Mouse (Mus musculus) left cerebral cortex, adult 2 months (tissue): ENCODE data around the gene Gsta2. TPM values are rescaled to one million over a fixed set of nuclear protein-coding genes. Genes with fewer than 3 reads are reported as not detected.
"Not testable (repeated sequence)": the region's sequence is repeated elsewhere in the genome, so short reads cannot be mapped to it uniquely, and the experiment has no call there.

Experiments
- DNase-seq, 2 experiments: peaks; one replicate each; pipeline ENCODE4 v3.0.0; 2021 to 2022; ENCODE audit warnings: low spot score in 2 of 2, mixed read lengths in 1 of 2; ENCODE audit errors: extremely low spot score in 1 of 2
- H3K27ac ChIP-seq: fragments of 200-600 bp; 2 replicates; pipeline ENCODE4 v1.8.1; 2022
- H3K4me3 ChIP-seq: fragments of 200-600 bp; 2 replicates; pipeline ENCODE4 v1.8.1; 2022
- CTCF ChIP-seq: fragments of 200-600 bp; IDR thresholded peaks from 2 replicates; pipeline ENCODE4 v1.8.1; 2022; ENCODE audit warnings: antibody characterized with exemption, mild to moderate bottlenecking, moderate library complexity
- intact Hi-C: fragments of 180-260 bp; cut with DNase I; formaldehyde crosslinking; loops from one replicate; pipeline ENCODE4 v1.15.1; 2025
- total RNA-seq, 2 experiments: library from RNA; stranded (reverse); gene quantifications; 2 replicates each; pipeline ENCODE4 v1.2.3; 2021

The Gsta2 gene
- total RNA-seq, 2 experiments from 2014 or later = not detected

GRCm38 (mm10) chr9:78340324-78340723, 15.3 kb downstream of the Gsta2 start:
- intact Hi-C loops = loop anchor here (10.0 kb wide), 1 partner anchor 46 kb away; no protein-coding TSS in a partner anchor
- peak; percentile 79 for TF ChIP-seq CTCF
- peak; percentile 15 to 36 for DNase-seq
- not testable (repeated sequence) for H3K4me3 ChIP-seq, H3K27ac ChIP-seq

GRCm38 (mm10) chr9:78337050-78337449, 18.5 kb downstream of the Gsta2 start:
- DNase-seq, intact Hi-C loops, H3K4me3 ChIP-seq, H3K27ac ChIP-seq: not testable (repeated sequence)

- intact Hi-C loops, H3K27ac ChIP-seq, DNase-seq, H3K4me3 ChIP-seq: not testable (repeated sequence)
These were observed 28.3 kb downstream of the Gsta2 start, which contains the start of gene Omt2b for GRCm38 (mm10) chr9:78327289-78327688. Gene Omt2b (plus strand): TSS chr9:78327589.

- peak; percentile 54 for TF ChIP-seq CTCF
- Histone ChIP-seq H3K4me3 (no peak overlapping the region), H3K27ac (no peak overlapping the region)
- no peak for DNase-seq
- intact Hi-C loops = no loop called here
These were observed 36.1 kb downstream of the Gsta2 start for GRCm38 (mm10) chr9:78319499-78319898.

GRCm38 (mm10) chr9:78314696-78315095, 40.9 kb downstream of the Gsta2 start, which contains the start of gene Omt2a:
Gene Omt2a (minus strand): TSS chr9:78314796.
- H3K4me3 ChIP-seq = no peak within 1 kb of the TSS

GRCm38 (mm10) chr9:78308122-78308521, 47.5 kb downstream of the Gsta2 start:
- DNase-seq, H3K4me3 ChIP-seq, H3K27ac ChIP-seq, intact Hi-C loops: not testable (repeated sequence)

More at GRCm38 (mm10) chr9:78314696-78315095, 40.9 kb downstream of the Gsta2 start, which contains the start of gene Omt2a:
- no peak for TF ChIP-seq CTCF
- no peak within 1 kb of the TSS for H3K27ac ChIP-seq
- intact Hi-C loops = no loop called here
- no peak for DNase-seq

- not testable (repeated sequence) for H3K4me3 ChIP-seq, H3K27ac ChIP-seq, DNase-seq
- intact Hi-C loops = loop anchor here (10.0 kb wide), 1 partner anchor 46 kb away; no protein-coding TSS in a partner anchor
These were observed 56.4 kb downstream of the Gsta2 start for GRCm38 (mm10) chr9:78299143-78299542.

- TF ChIP-seq CTCF = no peak
- no peak overlapping the region for H3K27ac ChIP-seq
- DNase-seq = no peak
- intact Hi-C loops = loop anchor here (10.0 kb wide), 1 partner anchor 47 kb away; no protein-coding TSS in a partner anchor
- H3K4me3 ChIP-seq = no peak overlapping the region
These were observed 57.4 kb downstream of the Gsta2 start for GRCm38 (mm10) chr9:78298232-78298631.

GRCm38 (mm10) chr9:78296089-78296488, 59.5 kb downstream of the Gsta2 start:
- intact Hi-C loops = loop anchor here (10.0 kb wide), 1 partner anchor 49 kb away; no protein-coding TSS in a partner anchor
- TF ChIP-seq CTCF = peak; percentile 62
- not testable (repeated sequence) for H3K27ac ChIP-seq, H3K4me3 ChIP-seq
- DNase-seq = peak in 1 of 2 experiments; percentile 42

GRCm38 (mm10) chr9:78294781-78295180, 60.8 kb downstream of the Gsta2 start:
- intact Hi-C loops = loop anchor here (10.0 kb wide), 1 partner anchor 50 kb away; no protein-coding TSS in a partner anchor
- not testable (repeated sequence) for H3K27ac ChIP-seq, DNase-seq, H3K4me3 ChIP-seq

GRCm38 (mm10) chr9:78293683-78294082, 61.9 kb downstream of the Gsta2 start:
- not testable (repeated sequence) for DNase-seq, H3K27ac ChIP-seq, H3K4me3 ChIP-seq
- intact Hi-C loops = loop anchor here (10.0 kb wide), 1 partner anchor 51 kb away; no protein-coding TSS in a partner anchor

- not testable (repeated sequence) for H3K4me3 ChIP-seq, H3K27ac ChIP-seq, DNase-seq
- intact Hi-C loops = loop anchor here (10.0 kb wide), 1 partner anchor 52 kb away; no protein-coding TSS in a partner anchor
These were observed 63.1 kb downstream of the Gsta2 start for GRCm38 (mm10) chr9:78292462-78292861.

GRCm38 (mm10) chr9:78289723-78290122, 65.9 kb downstream of the Gsta2 start, which contains the start of gene Gm10639:
Gene Gm10639 (plus strand): TSS chr9:78289923.
- not testable (repeated sequence) for H3K4me3 ChIP-seq, DNase-seq
- intact Hi-C loops = loop anchor here (10.0 kb wide), 1 partner anchor 55 kb away; no protein-coding TSS in a partner anchor

GRCm38 (mm10) chr9:78289063-78289462, 66.5 kb downstream of the Gsta2 start:
- DNase-seq, H3K4me3 ChIP-seq, H3K27ac ChIP-seq, intact Hi-C loops: not testable (repeated sequence)

More at GRCm38 (mm10) chr9:78289723-78290122, 65.9 kb downstream of the Gsta2 start, which contains the start of gene Gm10639:
- not testable (repeated sequence) for H3K27ac ChIP-seq

- DNase-seq, H3K27ac ChIP-seq, intact Hi-C loops, H3K4me3 ChIP-seq: not testable (repeated sequence)
These were observed 73.4 kb downstream of the Gsta2 start for GRCm38 (mm10) chr9:78282002-78282711.
